Mouse (Mus musculus) spleen, postnatal 14 days (tissue): ENCODE results near the gene Srp14.
A peak's percentile ranks its signal among the peaks of the same experiment; 100 is the strongest.

Experiments used
- DNase-seq, 2 experiments: peaks; one replicate each; pipeline ENCODE4 v3.0.0; 2021 to 2022; ENCODE audit warnings: low spot score in 2 of 2

The Srp14 gene

DNA sequence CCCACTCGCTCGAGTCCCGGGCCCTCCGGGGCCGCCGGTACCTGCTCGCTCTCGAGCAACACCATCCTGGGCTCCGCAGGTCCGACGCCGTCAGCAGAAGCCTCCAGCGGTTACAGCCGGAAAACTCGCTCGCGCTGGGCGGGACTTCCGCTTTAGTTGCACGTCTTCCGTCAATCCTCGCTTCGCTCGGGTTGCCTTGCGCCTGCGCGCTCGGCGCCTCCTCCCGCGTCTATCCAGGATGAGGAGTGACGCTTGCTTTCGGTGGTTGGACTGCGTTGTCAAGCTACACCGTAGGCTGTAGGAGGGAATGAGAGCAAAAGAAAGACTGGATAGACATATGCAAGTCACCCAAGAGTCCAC lies at the start of gene Srp14:
TSS of gene Srp14 (minus strand) at position 162 of the 360 bp plus-strand sequence.
- DNase-seq: peak; percentile 84 to 90

DNA sequence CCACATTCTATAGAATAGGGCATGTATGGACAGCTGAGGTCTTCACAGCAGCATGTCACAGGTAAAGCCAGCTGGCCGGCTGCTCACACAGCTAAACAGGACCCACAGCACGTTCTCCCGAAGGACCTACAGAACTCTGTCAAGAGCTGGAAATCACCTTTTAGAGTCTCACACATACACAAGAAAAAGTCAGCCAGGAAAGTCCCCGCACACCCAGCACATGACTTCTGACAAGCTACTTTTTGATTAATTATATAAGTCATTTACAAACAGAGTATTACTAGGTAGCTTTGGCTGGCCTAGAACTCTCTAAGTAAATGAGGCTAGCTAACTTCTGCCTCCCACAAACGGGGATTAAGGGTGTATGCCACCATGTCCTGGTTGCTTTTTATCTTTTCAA lies 47.0 kb upstream of the Srp14 start:
- no peak for DNase-seq

DNA sequence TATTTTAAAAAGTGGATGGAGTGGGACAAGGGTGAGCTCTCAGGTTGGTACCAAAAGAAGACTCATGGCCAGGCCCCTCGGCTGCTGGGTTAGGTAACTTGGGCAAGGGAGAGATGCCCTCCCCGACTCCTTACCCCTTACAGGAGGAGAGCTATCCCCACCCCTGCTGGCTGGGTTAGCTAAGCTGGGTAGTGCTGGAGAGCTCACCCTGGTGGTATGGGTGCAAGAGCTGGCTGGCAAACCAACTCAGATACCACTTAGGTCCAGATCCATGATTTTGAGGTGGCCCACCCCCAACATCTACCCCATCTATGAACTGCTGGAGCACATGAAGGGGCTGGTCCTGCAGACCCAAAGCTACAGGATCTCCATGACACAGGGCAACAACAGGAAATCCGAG lies 45.3 kb upstream of the Srp14 start:
- DNase-seq: no peak

DNA sequence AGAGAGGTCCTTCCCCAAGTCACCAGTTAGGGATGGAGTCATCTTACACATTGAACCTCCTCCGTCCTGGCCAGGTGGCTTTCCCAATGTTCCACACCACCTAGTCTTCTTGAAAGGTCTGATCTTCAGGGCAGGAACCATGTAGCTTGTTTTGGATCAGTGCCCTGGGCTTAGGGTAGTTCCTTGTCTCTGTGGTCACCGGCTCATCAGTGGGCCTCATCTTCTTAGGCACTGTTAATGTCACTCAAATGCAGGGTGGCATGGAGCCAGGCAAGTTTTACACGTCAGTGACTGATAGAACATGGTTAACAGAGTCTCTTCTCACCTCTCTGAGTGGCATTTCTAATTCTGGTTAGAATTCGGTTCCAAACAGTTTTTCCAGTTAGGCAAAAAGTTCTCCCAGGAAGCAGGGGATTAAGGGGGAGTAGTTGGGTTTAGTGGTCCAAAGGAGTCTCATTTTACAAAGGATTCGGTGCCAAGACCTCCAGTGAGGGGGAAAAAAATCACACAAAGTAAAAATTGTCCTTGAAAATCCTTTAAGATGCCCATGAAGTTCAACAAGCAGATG lies 43.7 kb upstream of the Srp14 start:
- no peak for DNase-seq

DNA sequence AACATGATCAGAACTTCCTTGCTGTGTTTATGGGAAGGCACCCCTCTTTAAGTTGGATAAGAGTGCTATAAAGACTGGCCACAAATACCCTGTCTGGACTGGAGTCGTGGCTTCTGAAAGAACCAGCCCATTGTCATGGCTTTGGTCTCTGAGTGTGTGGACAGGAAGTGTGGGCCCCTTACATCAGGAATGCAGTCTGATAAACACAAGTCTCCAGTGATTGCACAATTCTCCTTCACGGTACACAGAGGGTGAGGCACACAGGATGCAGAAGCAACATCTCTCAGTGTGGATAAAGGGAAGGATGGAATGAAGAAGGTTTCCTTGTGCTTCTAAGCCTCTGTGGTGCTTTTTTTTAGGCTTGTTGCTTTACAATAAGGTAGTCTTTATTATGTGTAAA lies 42.8 kb upstream of the Srp14 start:
- no peak for DNase-seq

DNA sequence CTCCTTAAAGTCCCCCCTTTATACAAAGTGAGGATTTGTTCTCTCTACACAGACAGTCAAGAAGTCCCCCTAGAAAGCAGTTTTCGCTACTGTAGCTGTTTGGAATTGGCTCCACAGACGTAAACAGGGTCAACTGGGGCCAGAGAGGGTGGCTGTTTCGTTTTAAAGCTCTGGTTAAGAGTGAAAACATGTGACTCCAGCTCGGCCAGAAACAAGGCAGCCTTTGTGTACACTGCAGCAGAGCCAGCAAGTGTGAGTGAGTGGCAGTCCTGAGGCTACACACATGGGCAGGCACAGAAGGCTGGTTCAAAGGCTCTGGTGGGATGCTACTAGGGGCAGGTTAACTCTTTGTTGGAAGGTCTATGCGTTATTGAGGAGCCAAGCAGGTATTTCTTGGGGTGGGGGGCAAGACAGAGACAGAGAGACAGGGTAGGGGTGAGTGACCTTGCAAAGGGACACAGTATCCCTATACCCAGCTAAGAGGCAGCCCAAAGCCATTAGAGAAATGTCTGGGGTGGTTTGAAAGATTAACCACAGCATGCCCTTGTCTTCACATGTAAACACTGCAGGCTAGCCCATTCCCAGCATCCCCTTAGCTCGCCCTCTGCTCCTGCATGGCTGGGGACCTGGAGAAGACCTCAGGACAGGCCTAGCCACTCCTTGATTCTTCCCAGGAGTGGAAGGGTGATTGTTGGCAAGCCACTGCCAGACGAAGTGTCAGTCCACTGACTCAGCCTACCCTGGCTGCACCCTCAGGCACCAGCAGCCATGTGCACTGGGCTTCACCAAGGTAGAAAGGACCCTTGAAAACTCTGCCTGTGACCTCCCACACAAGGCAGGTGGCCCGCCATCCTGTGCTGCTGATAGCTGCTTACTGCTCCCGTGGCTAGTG lies 40.8 kb upstream of the Srp14 start:
- no peak for DNase-seq

DNA sequence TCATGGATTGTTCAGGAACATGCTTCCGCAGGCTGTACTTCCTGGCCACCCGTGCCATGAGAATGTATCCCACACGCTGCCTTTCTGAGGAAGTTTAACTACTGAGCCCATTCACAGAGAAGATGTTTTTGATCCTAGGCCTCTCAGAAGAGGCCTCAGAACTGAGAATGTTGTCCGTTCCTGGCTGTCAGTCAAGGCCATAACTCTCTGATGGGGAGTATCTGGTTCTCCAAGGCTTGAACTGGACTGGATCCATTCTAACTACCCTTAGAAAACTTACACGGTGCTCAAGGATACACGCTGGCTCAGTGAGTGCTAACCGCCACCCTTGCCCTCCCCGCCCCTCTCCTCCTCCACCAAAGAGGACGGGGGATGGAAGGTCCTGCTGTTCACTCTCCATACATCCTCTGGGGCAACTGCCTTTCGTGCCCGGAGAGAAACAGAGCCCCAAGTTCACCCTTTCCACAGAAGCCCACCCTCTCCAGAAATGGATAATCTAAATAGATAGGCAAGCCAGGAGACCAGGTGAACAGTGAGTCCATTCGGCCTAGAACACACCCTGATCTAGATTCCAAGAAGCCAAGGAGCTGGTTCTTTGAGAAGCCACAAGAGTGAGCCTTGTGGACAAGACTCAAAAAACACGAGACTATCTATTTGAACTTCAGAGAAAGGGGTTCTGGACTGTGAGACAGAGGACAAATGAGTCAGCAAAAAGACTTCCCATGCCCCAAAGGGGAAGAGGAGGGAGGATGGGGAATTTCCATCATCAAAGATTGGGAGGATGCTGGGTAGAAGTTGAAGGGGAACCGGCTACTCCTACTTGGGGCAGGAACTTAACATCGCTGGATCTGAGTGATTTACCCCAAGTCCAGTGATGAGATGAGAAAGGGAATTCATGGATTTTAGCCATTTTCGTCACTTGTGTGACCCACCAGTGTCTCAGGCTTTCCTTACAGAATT lies 33.2 kb upstream of the Srp14 start:
- no peak for DNase-seq

DNA sequence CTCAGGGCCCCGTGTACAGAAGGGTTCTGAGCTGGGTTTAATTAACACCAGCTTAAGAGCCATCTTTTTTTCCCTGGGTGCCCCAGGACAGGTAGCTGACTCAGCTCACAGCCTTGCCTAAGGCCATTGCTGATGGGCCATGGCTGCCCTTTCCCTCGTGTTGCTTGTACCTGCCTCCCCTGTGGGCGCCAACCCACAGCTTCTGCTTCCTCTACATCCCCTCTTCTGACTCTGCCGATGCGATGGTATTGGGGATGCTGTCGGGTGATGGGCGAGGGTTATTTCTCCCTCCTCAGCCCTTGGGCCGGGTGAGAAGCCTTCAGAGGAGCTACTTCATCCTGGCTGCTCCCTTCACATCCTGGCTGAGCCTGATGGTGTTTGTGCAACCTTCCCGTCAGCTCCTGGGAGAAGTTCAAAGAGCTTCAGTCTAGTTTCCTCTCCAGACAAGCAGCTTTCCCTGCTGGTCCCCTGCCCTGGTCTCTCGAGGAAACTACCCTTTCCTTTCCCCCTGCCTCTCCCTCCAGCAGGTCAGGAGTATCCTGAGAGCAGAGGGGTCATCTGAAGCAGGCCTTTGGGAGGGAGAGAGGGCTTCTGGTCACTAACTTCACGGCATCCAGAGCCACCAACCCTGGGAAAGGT lies 32.4 kb upstream of the Srp14 start:
- no peak for DNase-seq

DNA sequence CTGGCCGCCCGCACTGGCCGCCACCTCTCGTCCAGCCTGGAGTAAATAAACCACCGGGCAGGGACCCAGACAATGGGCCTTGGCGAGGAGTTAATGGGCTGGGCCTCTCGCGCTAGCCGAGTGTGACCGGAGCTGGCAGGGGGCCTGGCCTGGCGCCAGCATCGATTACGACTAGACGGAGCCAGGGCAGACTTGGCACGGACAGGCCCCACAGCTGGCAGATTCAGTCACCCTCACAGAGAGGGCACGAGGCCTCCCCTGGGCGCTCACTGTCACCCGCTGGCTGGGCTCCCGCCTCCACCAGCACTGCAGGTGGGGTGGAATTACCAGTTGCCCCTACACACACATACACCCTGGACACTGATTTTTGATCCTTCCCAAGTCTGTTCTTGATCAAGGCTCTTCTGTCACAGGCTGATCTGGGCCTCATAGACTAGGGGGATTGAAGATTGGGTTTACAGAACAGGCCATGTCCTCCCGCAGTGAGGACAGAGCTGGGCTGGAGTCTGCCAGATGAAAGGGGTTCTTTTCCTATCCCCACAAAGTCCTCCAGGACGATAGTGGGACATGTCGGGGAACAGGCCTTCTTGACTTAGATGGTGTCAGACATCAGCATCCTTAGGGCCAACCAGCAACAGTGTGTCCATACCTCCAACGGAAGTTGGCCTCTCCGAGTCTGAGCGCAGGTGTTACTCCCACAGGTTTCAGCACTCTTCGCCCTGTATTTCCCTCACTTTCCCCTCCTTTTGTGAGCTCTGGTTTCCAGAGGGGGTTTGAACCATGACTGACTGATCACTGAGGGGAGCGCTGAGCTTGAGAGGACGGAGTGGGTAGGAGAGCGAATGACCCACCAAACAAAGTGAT lies 31.2 kb upstream of the Srp14 start:
- DNase-seq: no peak

DNA sequence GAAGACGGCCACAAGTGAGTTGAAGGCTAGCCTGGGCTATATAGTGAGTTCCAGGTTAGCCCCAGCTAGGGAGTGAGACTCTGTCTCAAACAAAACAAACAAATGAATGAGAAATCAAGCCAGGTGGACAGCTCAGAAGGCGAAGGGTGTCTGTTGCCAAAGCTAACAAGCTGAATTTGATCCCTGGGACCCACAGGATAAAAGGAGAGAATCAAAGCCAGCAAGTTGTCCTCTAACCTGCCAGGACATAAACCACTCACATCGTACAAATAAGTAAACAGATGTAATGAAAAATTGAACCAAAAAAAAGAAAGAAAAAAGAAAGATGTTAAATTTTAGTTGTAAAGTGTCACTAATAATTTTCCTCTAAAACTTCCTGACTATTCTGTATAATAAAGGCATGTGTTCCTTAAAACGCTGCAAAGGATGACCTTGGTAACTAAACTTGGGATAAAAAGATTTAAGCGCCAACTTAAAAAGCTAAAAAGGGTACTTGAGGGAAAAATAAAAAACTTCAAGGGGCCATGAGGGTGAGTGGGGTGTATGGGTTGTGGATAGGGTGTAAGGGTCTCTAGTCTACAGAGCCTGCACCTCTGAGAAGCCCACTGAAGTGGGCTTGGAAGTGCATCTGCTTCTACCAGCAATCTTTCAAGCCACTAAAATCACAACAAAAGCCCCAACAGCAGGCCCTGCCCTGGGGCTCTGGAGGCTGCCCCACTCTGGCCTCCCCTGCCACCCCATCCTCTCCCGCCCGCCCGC lies 30.4 kb upstream of the Srp14 start:
- no peak for DNase-seq

DNA sequence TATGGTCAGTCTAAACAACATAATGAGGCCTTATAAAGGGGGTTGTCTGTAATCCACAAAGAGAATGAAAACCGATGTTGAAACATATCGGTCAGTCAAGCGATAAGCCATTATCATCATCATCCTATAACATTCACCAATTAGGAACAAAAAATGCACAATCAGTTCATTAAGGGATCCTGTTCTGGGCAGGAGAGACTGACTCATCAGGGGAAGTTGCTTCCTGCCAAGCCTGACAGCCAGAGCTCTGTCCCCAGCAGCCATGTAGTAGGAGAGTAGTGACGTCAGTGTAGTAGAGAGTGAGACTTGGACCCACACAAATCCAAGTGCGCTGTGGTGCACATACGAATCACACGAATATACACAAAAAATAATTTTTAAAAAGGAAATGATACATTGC lies 27.6 kb upstream of the Srp14 start:
- no peak for DNase-seq

DNA sequence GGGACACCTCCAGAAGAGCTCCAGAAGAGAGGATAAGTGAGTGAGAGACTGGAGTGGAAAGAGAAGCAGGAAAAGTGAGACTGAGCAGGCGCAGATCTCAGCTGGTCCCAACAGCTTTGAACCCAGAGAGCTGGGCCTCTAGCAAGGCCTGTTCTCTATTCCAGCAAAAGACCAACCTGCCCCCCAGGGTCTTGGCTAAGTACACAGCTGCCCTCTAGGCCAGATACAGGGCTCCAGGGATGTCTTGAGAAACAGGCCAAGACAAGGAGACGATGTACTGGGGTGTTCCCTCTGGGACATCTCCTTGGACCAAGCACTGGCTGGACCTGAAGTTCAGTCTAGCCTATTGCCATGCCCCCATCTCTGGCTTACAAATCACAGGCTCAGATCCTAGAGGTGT lies 20.7 kb upstream of the Srp14 start:
- no peak for DNase-seq

DNA sequence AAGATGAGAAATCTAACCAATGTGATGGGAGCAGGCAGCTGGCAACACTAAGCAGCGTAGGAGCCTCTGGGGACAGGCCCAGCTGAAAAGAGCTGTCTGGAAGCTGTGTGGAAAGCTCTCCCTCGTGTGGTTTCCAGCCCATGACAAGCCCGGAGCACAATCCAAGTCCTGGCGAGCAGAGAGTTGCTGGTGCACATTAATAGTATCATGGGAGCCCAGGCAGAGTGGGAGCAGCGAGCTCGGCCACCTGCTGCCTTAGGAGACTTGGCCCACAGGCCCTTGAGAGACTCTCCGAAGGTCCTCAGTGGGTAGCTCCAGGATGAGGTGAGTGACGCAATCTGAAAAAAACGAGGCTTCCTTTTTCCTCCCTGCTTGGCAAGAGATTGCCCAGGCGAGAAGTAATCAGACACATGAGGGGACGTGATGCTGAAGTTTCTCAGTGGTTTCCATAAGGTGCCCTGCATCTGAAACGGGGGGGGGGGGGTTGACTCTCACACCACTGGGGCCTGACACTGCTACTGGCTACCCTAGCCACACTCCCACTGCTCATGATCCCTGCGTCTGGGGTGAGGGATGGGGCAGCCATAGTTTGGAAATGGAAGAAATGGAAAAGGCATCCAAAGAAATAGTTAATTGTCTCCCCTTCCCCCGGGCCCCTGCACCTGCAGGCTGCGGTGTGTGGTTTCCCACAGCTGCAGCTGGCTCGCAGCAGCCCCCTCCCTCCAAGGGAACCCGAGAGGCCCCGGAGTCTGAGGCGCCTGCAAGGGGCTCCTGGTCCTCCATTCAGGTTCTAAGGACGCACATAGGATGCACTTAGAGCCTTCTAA lies 19.8 kb upstream of the Srp14 start:
- DNase-seq: no peak

DNA sequence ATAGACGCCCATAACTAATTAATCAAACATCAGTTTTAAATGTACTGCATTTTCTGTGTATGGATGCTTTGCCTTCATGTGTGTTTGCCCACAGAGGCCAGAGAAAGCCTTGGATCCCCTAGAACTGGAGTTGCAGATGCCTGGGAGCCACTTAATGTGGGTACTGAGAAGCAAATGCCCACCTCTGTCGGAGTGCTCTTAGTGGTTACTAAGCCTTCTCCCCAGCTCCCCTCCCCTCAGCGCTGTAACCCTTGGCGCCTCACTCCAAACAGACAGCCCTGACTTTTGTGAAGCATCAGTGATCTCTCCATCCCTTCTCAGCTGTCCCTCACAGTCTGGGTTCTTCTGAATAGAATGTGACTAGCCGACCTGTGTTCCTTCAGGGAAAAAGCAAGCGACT lies 19.0 kb upstream of the Srp14 start:
- no peak for DNase-seq

DNA sequence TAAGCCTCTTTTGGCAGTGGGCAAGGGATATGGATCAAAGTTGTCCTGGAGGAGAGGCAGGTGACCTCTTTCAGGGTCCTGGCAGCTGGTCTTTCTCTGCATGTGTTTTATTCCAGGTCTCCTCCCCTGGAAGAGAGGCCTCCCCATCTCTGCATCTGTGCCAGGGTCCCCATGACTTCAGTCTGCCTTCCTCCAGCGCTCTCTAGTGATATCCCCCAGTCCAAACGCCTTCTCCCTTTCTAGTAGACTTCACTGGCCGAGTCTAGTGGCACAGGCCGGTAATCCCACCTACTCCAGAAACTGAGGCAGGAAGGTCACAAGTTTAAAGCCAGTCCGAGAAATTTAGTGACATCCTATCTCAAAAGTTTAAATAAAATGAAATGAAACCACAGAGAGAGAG lies 18.4 kb upstream of the Srp14 start:
- no peak for DNase-seq

DNA sequence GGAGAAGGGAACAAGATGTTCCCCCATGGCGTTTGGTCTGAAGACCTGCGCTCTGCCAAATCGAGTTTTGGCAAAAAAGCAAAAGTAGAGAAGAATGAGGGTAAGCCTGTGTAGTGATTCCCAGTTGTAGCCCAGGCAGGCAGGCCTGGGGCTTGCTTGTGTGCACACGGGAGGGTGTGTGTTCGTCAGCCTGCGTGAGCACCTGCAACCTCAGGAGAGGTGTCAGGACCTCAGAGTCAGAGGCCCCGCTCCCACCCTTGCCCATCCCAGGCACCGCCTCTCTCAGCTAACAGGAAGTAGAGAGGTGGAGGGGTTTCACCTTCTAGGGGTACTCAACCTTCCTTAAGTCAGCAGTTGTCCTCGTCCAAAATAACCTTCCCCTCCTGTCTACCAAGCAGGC lies 15.5 kb upstream of the Srp14 start:
- no peak for DNase-seq

DNA sequence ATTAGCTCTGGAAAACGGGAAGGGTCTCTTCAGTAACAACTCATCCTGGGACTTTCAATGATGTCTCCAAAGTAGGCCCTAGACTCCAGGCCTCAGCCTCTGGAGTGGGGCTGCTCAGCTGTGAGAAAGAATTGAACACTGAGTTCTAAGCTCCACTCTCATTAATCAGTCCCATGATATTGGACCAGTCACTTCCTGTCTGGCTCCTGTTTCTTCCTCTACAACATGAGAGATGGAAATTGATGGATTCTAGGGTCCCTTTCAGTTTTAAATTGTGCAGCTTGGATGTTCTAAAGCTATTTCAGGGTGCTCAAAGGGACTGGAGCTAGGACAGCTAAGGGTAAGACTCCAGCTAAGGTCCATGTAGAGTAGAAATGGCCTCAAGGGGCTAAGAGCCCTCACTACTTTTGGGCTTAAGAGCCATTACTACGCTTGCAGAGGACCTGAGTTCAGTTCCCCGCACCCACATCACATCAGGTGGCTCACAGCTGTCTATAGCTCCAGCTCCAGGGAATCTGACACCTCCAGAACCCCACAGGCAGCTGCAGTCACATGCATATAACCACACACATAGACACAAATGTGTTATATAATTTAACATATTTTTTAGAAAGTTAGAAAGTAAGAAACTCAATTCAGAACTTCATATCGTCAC lies 12.4 kb upstream of the Srp14 start:
- DNase-seq: no peak

DNA sequence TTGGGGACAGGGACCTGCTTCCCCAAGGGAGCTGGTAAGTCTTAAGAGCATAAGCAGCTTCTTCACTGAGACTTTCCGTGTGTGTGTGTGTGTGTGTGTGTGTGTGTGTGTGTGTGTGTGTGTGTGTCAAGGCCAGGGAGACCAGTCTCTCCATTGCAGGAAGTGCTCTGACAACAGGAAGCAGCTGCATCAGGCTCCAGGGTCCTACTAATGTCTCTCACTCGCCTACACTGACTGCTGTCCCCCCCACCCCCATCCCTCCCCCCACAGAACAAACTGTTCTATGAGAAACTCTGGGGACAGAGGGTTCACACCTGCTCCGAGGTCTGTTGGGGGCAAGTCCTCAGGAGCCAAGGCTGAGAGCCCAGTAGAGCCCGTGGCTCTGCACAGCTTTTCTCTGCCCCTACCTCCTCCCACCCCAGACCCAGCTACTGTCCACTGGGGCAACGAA lies 11.8 kb upstream of the Srp14 start:
- DNase-seq: peak; percentile 29 to 40
